Mouse (Mus musculus) testis, postnatal 14 days (tissue): ENCODE measurements around the gene 4933416C03Rik.

Experiments
- DNase-seq: peaks from one replicate; pipeline ENCODE4 v3.0.0; 2021; ENCODE audit warnings: low spot score

Gene 4933416C03Rik

DNA sequence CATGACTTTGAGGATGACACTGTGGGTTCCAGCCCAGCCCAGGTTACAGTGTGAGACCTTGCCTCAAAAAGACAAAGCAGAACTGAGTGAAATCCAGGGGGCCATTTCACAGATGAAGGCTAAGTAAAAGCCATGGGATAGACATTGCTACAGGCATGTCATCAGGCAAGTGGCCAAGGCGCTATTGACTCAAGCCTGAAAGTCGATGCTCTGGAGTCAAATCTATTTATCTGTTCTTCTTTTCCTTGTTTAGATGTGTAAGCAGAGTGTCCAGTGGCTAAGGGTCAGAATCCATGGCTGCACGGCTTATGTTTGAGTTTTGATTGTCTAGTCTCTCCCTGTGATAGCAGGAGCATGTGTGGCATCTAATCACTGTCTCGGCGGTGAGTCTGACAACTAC lies 35.1 kb downstream of the 4933416C03Rik start:
- DNase-seq, result no peak

- DNase-seq, result no peak
Measured at GRCm38 (mm10) chr10:116075954-116076353, 37.8 kb downstream of the 4933416C03Rik start.
